Mouse (Mus musculus): ENCODE data around the gene Gm28230. TPM values are rescaled to one million over a fixed set of nuclear protein-coding genes. Genes with fewer than 3 reads are reported as not detected.

Gm28230 gene
- total and polyA plus RNA-seq, 3 experiments: 0.89 to 1.7 (median 1.1) TPM

- no peaks in the 10 kb centered on the region for H3K36me3 ChIP-seq (replicated peaks in 1 of 2; ENCODE audit: control insufficient read depth in 1 of 2, insufficient read depth in 1 of 2, low read length in 1 of 2)
- TF ChIP-seq MXI1 (IDR thresholded peaks at IDR 0.05; ENCODE audit: low read depth, low read length) (no peak), POLR2A (IDR thresholded peaks at IDR 0.05; ENCODE audit: low read depth, low read length) (no peak), MEF2A (IDR thresholded peaks at IDR 0.05; ENCODE audit: borderline replicate concordance, low read depth, low read length) (no peak)
- DNase-seq (ENCODE audit: extremely low read depth): no peak
- peaks cover 20% of the 10 kb centered on the region for H3K9me3 ChIP-seq (replicated peaks; ENCODE audit: low read length)
- dilution Hi-C loops (cut with MboI; ENCODE audit: extremely low pct_ligation_motif_present, extremely low pct_unique_long_range_greater_than_20kb, low sequenced_read_pairs) (no loop called here), in situ Hi-C loops (cut with MboI; ENCODE audit: low pct_ligation_motif_present, low pct_unique_long_range_greater_than_20kb, low sequenced_read_pairs) (loop anchor here (25.0 kb wide), 1 partner anchor 624 kb away; no protein-coding TSS in a partner anchor)
- no peaks in the 10 kb centered on the region for H3K79me2 ChIP-seq (replicated peaks; ENCODE audit: control insufficient read depth, extremely low read depth, insufficient read depth, poor library complexity, severe bottlenecking)
- H3K9ac ChIP-seq (ENCODE audit: insufficient read depth, low read depth): no peak overlapping the region
- no peaks in the 10 kb centered on the region for H3K4me1 ChIP-seq (ENCODE audit: control insufficient read depth in 1 of 2, insufficient read depth in 2 of 2)
- no peaks in the 10 kb centered on the region for H3K27me3 ChIP-seq (replicated peaks)
- no peak overlapping the region for H3K27ac ChIP-seq (ENCODE audit: insufficient read depth, low read depth)
- no peak overlapping the region for H3K4me2 ChIP-seq (ENCODE audit: insufficient read depth, low read depth, poor library complexity, severe bottlenecking)
- no peak overlapping the region for H3K4me3 ChIP-seq (replicated peaks in 1 of 3; ENCODE audit: low read depth in 2 of 3, low read length in 2 of 3, poor library complexity in 1 of 3)
Measured at GRCm38 (mm10) chr2:74687698-74688555, 38.6 kb upstream of the Gm28230 start.

- Histone ChIP-seq H3K9ac (ENCODE audit: insufficient read depth, low read depth) (no peak overlapping the region), H3K4me3 (replicated peaks in 1 of 3; ENCODE audit: low read depth in 2 of 3, low read length in 2 of 3, poor library complexity in 1 of 3) (no peak overlapping the region), H3K4me1 (ENCODE audit: control insufficient read depth in 1 of 2, insufficient read depth in 2 of 2) (no peaks in the 10 kb centered on the region), H3K9me3 (replicated peaks; ENCODE audit: low read length) (peaks cover 15% of the 10 kb centered on the region), H3K4me2 (ENCODE audit: insufficient read depth, low read depth, poor library complexity, severe bottlenecking) (no peak overlapping the region), H3K27ac (ENCODE audit: insufficient read depth, low read depth) (no peak overlapping the region), H3K79me2 (replicated peaks; ENCODE audit: control insufficient read depth, extremely low read depth, insufficient read depth, poor library complexity, severe bottlenecking) (no peaks in the 10 kb centered on the region), H3K27me3 (replicated peaks) (no peaks in the 10 kb centered on the region), H3K36me3 (replicated peaks in 1 of 2; ENCODE audit: control insufficient read depth in 1 of 2, insufficient read depth in 1 of 2, low read length in 1 of 2) (no peaks in the 10 kb centered on the region)
- in situ Hi-C loops (cut with MboI; ENCODE audit: low pct_ligation_motif_present, low pct_unique_long_range_greater_than_20kb, low sequenced_read_pairs): loop anchor here (25.0 kb wide), 1 partner anchor 623 kb away; no protein-coding TSS in a partner anchor
- TF ChIP-seq MXI1 (IDR thresholded peaks at IDR 0.05; ENCODE audit: low read depth, low read length): no peak
- dilution Hi-C loops (cut with MboI; ENCODE audit: extremely low pct_ligation_motif_present, extremely low pct_unique_long_range_greater_than_20kb, low sequenced_read_pairs): no loop called here
- no peak for DNase-seq (ENCODE audit: extremely low read depth)
Measured at GRCm38 (mm10) chr2:74688795-74689573, 37.5 kb upstream of the Gm28230 start.

- Histone ChIP-seq H3K4me2 (ENCODE audit: insufficient read depth, low read depth, poor library complexity, severe bottlenecking) (no peak overlapping the region), H3K4me1 (ENCODE audit: control insufficient read depth in 1 of 2, insufficient read depth in 2 of 2) (no peaks in the 10 kb centered on the region), H3K9me3 (replicated peaks; ENCODE audit: low read length) (peaks cover 15% of the 10 kb centered on the region), H3K27me3 (replicated peaks) (no peaks in the 10 kb centered on the region), H3K36me3 (replicated peaks in 1 of 2; ENCODE audit: control insufficient read depth in 1 of 2, insufficient read depth in 1 of 2, low read length in 1 of 2) (no peaks in the 10 kb centered on the region), H3K4me3 (replicated peaks in 1 of 3; ENCODE audit: low read depth in 2 of 3, low read length in 2 of 3, poor library complexity in 1 of 3) (no peak overlapping the region), H3K9ac (ENCODE audit: insufficient read depth, low read depth) (no peak overlapping the region), H3K79me2 (replicated peaks; ENCODE audit: control insufficient read depth, extremely low read depth, insufficient read depth, poor library complexity, severe bottlenecking) (no peaks in the 10 kb centered on the region), H3K27ac (ENCODE audit: insufficient read depth, low read depth) (no peak overlapping the region)
- DNase-seq (ENCODE audit: extremely low read depth): no peak
- TF ChIP-seq NELFE (IDR thresholded peaks at IDR 0.05; ENCODE audit: low read depth, low read length) (no peak), BHLHE40 (IDR thresholded peaks at IDR 0.05; ENCODE audit: low read depth, low read length) (no peak)
- in situ Hi-C loops (cut with MboI; ENCODE audit: low pct_ligation_motif_present, low pct_unique_long_range_greater_than_20kb, low sequenced_read_pairs): loop anchor here (10.0 to 25.0 kb wide), 2 partner anchors 455 to 623 kb away; no protein-coding TSS in a partner anchor
- dilution Hi-C loops (cut with MboI; ENCODE audit: extremely low pct_ligation_motif_present, extremely low pct_unique_long_range_greater_than_20kb, low sequenced_read_pairs): no loop called here
Measured at GRCm38 (mm10) chr2:74689574-74690337, 36.8 kb upstream of the Gm28230 start.
